Mouse (Mus musculus): ENCODE results near the gene Trp53i11.

Trp53i11 gene

DNA sequence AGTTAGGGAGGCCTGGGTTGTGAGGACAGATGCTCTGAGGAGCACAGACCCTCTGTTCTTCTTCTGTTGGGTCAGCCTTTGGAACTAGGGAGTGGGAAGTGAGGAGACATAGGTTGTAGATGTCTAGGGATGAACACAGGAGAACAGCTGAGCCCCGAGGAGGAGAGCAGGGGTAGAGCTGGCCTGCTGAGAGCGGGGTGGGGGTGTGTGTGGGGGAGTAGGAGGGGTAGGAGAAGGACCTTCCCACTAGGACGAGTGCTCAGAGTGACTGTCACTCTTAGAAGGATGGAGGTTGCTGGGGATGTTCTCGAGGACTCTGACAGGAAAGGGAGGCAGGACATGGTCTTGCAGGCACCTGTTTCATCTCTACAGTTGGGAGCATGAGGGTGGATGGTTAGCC lies 6.5 kb downstream of the Trp53i11 start:
- DNase-seq (ENCODE audit: inconsistent age in 2 of 2, low spot score in 1 of 2) = no peak

DNA sequence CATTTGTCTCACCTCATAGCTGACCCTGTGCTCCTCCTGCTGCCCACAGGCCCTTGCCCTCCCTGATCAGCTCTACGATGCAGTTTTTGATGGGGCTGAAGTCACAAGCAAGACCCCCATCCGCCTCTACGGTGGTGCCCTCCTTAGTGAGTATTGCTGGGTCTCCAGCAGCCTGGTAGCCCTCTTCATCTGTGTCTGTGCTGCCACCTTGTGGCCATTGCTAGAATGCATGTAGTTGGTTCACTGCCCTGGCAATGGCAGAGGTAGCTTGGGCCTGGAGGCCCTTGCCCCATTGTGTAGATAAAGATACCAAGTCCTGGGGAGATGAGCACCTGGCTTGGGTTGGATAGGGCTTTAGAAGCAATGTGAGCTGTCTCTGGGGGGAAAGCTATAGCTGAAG lies 11.5 kb downstream of the Trp53i11 start:
- DNase-seq (ENCODE audit: inconsistent age in 2 of 2, low spot score in 1 of 2) = peak; percentile 89 to 98

DNA sequence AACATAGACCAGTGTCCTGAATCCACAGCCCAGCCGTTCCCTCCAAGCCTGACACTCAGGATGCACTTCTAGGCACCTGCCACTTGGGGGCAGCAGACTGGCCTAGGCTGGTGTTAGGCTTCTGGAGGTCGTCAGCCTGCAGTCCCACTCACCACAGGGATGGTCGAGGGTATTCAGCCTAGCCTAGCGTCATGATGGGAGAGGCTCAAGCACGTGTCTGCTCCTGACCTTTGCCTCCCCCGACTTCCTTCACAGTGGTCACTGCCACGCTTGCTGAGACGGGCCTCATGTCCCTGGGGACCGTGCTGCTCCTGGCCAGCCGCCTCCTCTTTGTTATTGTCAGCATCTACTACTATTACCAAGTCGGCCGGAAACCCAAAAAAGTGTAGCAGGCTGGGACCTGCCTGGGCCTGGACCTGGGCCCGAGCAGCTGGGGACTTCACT lies 12.2 kb downstream of the Trp53i11 start:
- peak; percentile 73 to 87 for DNase-seq (ENCODE audit: inconsistent age in 2 of 2, low spot score in 1 of 2)

DNA sequence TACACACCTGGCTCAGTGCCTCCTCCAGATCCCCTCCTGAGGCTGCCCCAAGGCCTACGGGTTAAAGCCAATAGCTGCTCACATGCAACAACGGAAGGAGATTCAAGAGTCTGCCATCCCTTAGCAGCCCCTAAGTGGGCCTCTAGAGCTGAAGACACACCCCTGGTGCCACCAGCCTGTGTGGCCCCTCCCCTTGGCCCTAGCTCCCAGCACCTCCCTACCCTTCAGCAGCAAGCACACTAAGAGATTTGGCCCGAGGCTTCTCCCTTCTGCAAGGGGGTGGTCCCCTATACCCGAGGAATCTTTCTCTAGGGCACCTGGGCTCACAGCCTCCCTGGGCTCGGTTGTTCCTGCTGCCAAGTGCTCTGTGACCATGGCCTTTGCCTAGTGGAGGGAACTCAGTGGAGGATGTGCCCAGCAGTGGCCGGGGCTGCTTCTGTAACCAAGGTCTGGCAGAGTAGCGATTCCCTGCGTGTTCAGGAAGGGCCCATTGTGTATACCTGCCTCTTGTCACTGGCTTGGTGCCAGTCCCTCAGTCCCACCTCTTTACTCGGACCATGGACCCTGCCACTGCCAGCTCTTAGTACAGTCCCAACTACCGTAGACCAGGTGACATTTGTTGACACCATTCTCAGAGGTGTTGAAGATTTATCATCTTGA lies 13.5 kb downstream of the Trp53i11 start:
- DNase-seq (ENCODE audit: inconsistent age in 2 of 2, low spot score in 1 of 2) = peak; percentile 62 to 76

DNA sequence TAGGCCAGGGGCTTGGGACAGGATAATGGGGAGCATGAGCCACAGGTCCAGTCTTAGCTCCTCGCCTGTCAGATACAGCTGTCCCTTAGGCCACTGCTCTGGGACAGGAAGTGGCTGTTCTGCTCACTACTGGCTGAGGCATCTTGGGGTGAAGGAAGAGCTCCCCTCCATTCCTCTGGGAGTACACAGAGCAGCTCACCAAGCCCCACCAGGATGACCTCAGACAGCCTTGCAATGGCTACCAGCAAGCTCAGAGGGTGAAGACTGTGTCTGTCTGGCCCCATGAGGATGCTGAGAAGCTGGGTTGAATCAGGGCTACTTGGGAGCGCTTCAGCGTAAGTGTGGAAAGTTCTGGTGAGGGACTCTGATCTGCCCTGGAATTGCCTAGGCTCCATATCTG lies 14.6 kb downstream of the Trp53i11 start:
- DNase-seq (ENCODE audit: inconsistent age in 2 of 2, low spot score in 1 of 2) = no peak

DNA sequence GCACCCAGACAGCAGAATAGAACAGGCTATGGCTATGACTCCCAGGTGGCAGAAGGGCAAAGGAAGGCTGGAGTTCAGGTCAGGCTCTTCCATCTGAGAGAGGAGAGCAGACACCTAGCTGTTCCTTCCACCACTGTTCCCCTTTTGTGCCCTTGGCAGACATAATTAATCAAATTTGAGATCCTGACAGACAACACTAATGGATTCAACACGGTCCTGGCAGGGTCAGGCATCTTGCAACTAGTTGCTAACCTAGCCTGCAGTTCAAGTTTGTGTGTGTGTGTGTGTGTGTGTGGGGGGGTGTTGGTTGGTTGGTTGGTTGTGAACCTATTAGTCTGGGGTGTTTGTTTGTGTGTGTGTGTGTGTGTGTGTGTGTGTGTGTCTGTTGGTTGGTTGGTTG lies 15.4 kb downstream of the Trp53i11 start:
- DNase-seq (ENCODE audit: inconsistent age in 2 of 2, low spot score in 1 of 2) = no peak

DNA sequence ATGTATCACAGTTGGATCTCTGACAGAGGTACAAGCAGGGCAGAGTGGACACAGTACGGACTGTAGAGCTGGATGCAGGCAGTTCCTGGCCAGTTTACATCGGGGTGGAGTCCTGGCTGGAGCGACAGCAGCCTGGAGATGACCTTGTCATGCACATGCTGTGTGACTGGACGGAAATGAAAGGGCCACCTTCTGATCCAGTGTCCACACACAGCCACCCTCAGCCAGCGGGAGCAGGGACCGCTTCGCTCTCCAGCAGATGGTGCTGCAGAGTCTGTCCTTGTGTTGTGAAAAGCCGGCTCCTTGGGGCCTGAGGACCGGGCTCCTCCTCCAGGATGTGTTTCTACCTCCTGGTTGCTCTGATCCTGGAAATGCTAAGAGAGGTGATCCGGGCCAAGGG lies 16.3 kb downstream of the Trp53i11 start:
- DNase-seq (ENCODE audit: inconsistent age in 2 of 2, low spot score in 1 of 2) = peak; percentile 86 to 93

DNA sequence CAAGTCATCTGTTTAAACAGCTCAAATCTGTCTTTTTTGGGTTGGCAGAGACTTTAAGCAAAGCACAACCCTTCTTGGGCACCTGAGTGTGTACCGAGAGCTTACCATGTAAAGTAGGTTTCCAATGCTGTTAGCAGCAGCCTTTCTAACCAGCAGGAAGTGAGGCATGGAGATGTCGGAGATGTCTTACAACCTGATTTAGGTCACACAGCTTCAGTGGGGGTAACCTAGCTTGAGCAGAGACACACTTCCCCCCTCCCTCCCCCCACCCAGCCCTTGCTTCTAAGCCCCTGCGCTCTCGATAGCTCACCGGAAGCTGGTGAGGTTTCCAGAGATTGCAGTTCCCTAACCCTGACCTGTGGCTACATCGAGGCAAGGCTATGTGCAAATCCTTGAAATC lies 17.2 kb downstream of the Trp53i11 start:
- no peak for DNase-seq (ENCODE audit: inconsistent age in 2 of 2, low spot score in 1 of 2)

DNA sequence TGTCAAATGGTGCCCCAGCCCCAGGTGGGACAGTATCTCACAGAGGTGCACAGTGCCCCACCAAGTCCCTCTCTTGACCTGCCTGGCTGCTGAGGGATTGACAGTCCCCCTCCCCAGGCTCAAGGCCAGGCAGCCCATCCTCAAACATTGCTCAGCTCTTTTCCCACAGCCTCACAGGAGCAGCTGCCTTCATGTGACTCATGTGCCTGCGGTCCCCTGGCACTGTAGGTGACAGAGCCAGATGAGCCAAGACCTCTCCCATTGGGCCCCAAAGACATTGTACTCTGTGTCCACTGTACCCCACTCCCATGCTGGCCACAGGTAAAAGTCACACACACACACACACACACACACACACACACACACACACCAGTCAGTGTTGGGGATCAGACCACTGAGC lies 18.8 kb downstream of the Trp53i11 start:
- DNase-seq (ENCODE audit: inconsistent age in 2 of 2, low spot score in 1 of 2) = no peak

DNA sequence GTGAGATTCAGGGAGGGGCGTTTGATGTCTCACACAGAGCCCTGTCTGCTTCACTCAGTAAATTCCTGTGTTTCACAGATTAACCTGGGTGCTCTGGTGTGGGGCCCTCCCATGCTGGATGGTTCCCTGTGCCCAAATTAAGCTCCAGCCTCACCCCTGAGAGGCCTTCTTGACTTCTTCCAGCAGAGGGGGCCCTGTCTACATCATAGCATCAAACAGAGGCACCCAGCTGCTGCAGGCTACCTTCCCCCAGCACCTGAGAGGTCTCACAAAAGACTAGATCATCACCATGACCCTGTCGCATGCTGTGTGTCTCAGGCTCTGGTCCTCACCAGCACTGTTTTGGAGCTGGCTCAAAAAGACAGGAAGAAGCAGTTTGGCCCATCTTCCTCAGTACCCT lies 25.0 kb downstream of the Trp53i11 start:
- DNase-seq (ENCODE audit: inconsistent age in 2 of 2, low spot score in 1 of 2) = no peak

DNA sequence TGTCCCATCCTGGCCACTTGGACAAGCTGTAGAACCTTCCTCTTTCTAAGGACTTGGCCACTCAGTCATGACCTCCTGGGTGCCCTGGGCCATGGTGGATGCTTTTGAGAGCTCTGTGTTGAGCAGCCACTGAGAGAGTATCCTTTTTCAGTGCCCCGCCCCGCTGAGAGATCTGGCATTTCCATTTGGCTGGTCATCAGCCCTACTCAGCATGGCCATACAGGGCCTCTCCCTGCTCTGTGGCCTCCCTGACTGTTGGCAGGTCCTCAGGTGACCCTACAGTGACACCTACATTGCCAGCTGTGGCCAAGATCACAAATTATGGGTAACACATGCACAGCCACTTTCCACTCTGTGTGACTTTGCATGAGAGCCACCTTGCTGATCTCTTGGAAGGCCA lies 25.5 kb downstream of the Trp53i11 start:
- DNase-seq (ENCODE audit: inconsistent age in 2 of 2, low spot score in 1 of 2) = no peak

DNA sequence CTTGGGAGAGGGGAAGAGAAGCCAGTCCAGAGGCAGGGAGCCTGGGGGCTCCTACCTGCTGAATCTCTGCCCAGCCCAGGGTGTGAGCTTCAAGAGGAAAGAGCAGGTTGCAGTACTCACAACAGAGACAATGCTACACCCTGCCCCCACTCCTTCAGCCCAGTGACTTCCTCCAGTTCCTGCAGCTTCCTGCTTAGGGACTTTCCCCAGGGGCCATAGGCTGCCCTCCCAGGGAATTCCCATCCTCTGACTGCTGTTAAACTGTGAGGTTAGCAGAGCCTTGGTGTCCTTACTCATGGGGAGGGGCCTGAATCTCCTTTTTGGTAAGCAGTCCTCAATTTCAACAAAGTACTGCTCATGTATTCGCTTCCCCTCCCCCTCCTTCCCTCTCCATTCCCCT lies 26.8 kb downstream of the Trp53i11 start:
- peak in 1 of 2 experiments; percentile 52 for DNase-seq (ENCODE audit: inconsistent age in 2 of 2, low spot score in 1 of 2)

DNA sequence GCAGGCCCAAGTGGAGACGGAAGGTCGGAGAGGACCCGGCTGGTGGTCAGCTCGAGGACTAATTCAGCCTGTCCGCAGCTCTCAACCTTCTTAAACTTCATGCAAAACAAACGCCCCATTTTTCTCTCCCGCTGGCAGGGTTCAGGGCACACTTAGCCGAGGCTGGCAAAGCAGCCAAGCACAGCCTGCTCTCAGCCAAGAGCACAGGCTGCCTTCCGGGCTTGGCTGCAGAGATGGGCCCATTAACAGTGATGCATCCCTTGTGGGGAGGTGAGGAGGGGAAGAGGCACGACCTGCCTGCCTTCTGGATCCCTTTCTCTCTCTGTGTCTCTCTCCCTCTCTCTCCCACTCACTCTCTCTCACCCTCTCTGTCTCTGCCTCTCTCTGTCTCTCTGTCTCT lies 28.4 kb downstream of the Trp53i11 start:
- DNase-seq (ENCODE audit: inconsistent age in 2 of 2, low spot score in 1 of 2) = no peak

DNA sequence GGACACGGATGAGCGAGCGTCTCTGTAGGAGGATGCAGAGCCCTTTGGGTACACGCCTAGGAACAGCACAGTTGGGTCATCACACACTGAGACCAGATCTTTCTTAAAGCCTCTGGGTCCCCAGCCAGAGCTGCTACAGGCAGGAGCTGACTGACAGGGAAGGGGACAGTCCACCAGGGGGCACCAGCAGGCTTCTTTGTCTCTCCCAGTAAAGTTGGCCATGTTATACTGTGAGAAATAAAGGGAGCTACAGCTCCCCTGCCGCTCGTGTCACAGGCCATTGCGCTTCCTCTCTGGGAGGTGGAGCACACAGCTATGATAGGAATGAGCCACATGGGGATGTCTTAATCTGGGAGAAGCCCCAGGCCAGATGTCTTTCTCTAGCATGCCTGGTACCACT lies 29.7 kb downstream of the Trp53i11 start:
- peak; percentile 87 to 96 for DNase-seq (ENCODE audit: inconsistent age in 2 of 2, low spot score in 1 of 2)

DNA sequence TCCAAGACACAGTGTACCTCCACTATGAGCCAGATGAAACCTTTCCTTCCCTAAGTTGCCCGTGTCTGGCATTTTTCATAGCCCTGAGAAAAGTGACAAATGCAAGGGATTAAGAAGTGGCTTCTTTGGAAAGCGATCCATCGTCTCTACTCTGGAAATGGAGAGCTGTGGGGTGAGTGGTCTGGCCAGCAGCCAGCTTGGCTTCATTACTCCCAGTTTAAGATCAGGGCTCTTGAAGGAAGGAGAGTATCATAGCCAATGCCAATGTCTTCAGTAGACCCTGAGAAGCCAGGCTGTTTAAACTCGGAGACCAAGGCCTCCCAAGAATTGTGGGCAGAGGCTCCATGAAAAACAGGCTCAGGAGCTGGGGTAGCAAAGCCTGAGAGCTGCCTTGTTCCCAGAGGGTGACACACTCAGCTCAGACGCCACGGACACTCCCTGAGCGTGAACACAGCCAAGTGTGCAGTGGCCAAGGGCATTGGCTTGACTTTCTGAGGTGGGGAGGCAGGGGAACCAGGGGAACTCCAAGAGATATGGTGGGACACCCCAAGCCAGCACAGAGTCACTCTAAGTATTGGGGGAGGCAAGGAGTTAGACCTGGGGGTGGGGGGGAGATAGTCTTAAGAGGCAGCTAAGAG lies 31.1 kb downstream of the Trp53i11 start:
- peak; percentile 54 to 81 for DNase-seq (ENCODE audit: inconsistent age in 2 of 2, low spot score in 1 of 2)

DNA sequence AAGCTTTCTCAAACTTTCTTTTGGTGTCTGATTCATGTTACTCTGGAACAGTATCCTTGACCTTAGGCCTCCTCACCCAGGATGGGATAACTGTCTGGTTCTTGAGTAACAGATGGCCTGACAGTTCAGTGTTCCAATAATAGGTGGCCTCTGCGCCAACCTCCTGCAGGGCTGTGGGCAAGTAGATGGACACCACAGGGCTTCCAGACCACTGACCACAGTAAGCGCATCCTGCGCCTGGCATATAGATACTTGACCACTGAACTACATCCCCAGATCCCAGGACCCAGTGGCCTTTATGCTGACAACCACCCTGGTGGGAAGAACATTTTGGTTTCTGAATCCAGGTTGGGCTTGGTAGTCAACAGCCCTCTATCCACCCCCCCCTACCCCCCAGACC lies 32.2 kb downstream of the Trp53i11 start:
- no peak for DNase-seq (ENCODE audit: inconsistent age in 2 of 2, low spot score in 1 of 2)

DNA sequence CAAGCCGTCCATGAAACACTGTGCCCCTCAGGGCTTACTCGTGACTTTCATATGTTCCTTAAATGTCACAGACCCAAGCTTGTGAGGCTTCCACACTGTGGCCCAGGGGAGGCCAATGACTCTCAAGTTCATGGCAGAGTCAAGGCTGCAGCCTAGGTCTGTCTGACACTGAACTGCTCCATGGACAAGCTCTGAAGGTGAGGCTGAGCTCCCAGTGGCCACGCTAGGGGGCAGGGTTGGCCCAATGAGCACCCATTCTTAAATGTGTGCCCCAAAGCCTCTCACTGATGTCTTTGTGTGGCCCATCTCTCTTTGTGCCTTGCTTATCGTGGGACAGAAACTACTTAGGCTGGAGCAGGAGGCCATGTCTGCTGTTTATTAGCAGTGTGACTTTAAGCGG lies 33.1 kb downstream of the Trp53i11 start:
- peak; percentile 65 to 87 for DNase-seq (ENCODE audit: inconsistent age in 2 of 2, low spot score in 1 of 2)

DNA sequence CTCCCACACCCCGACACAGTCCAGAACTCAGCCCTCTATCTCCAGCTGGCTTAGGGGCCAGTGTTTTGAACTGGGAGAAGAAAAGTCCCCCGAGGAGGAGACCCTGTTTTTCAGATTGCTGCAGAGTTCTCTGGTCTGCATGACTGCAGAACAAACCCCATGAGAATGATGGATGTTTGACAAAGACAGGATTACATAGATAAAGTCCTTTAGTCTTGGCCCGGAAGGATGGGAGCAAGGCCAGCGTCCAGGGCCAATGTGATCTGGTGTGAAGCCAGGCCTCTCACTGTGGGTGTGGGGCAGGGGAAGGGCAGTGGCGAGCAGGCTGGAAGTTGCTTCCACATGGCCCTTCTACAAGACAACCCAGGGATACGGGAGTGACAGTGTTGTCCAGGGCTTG lies 36.1 kb downstream of the Trp53i11 start:
- DNase-seq (ENCODE audit: inconsistent age in 2 of 2, low spot score in 1 of 2) = peak; percentile 86 to 95

DNA sequence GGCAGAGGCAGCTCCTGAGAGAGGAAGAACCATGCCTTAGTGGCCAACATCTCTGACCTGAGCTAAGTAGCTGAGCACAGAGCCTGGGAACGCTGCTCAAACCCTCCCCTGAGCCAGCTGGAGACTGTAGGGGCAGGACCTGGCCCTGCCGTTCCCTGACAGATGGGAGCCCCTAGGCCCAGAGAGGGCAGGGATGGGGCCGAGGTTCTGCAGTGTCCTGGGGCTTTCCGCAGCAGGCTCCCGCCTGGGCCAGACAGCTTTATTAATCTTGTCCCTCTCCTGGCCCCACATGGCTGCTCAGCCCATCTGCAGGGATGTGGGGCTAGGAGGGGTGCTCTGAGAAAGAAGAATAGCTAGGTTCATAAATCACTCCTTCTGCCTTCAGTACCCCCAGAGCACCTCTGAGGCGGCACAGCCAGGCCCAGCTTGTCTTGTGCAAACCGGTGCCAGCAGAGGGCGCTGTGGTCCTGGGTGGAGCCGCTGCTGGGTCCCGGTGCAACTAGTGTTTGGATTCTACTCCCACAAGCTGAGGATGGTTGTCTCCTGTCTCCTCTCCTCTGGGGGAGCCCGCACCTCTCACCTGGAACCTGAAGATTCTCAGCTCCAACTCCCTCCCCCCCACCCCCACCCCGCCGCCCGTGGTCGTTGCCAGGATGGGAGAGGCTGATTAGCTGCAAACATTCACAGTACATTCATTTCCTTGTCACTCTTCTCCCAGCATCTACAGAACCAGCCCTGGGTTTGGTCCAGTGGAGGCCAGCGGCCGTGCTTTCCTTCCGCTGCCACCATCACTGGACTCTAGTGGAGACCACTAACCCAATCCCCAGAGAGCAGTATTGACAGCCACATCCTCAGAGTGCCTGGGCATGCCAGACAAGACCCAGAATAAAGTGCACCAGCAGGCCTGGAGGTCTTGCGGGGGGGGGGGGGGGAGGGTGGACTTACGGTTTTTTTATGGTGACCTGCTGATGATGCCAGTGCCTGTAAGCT lies 39.6 kb downstream of the Trp53i11 start:
- peak; percentile 90 to 96 for DNase-seq (ENCODE audit: inconsistent age in 2 of 2, low spot score in 1 of 2)

DNA sequence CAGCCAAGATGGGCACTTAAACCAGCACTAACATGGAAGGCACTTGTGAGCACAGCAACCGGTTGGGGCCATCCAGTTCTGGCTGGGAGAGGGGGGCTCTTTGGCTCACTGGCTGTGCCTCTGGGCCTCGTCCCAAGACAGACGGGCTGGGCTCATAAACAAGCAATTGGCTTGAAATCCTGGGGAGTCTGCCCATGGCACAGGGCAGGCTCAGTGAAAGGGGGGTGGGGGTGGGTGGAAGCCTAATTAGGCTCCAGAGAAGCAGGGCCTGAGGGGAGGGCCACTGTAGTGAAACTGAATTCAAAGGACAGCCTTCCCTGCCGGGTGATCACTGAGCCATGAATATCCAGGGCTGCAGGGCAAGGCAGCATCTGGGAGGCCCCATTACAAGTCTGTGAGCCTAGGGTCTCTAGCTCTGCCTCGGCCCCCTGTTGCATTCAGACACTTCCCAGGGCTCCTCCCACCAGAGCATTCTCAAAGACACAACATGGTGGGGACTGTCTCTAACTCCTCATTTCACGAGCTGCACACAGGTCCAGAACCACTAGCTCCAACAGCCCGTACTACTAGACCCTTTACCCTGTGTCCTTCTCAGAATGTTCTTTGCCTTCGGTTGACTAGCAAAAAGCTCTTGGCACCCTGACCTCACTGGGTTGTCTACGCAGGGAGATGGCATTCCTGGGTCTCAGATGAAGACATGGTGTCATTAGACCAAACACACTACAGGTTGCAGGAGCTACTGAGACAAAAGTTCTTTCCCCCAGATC lies 40.5 kb downstream of the Trp53i11 start:
- DNase-seq (ENCODE audit: inconsistent age in 2 of 2, low spot score in 1 of 2) = peak in 1 of 2 experiments; percentile 61

DNA sequence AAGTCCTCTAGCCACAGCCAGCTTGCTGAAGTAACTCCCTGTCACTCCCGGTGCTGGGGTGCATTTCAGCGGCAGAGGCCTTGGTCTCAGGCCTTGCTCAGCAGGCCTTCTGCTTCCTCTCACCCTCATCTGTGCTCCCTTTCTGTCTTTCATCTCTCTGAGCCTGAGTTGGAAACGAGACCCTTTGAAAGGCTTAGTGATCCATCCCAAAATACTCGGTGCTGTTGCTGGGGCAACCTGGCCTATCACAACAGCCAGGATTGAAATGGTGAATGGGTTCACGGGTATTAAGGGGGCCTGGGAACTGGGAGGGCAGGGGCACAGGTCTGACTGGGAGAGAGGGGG lies 41.1 kb downstream of the Trp53i11 start:
- DNase-seq (ENCODE audit: inconsistent age in 2 of 2, low spot score in 1 of 2) = peak in 1 of 2 experiments; percentile 68

Measured in adrenal gland, adult (tissue).